Mouse (Mus musculus) CH12.LX (cell line): Measurements from ENCODE around the gene Tmem170b. TPM values are rescaled to one million over a fixed set of nuclear protein-coding genes. Genes with fewer than 3 reads are reported as not detected.

ENCODE experiments used
- DNase-seq: peaks from one replicate; pipeline ENCODE4 v3.0.0-alpha.2; 2013; ENCODE audit errors: extremely low read depth
- H3K27ac ChIP-seq: 2 replicates; pipeline ENCODE4 v1.5.1; 2012; ENCODE audit warnings: low read depth, mild to moderate bottlenecking, control low read depth, moderate library complexity; ENCODE audit not compliant: insufficient read depth
- H3K27me3 ChIP-seq: replicated peaks from 2 replicates; pipeline ENCODE3; 2012; ENCODE audit warnings: inconsistent platforms
- H3K36me3 ChIP-seq, 2 experiments: replicated peaks in 1 of 2; 2 replicates each; pipeline versions ENCODE3 to v1.6.1; 2012; ENCODE audit warnings: inconsistent platforms in 1 of 2, low read length in 1 of 2, mild to moderate bottlenecking in 1 of 2, mixed read lengths in 1 of 2, moderate library complexity in 1 of 2; ENCODE audit not compliant: control insufficient read depth in 1 of 2, insufficient read depth in 1 of 2
- H3K4me1 ChIP-seq, 2 experiments: 2 replicates each; pipeline ENCODE4 v1.6.1; 2012; ENCODE audit warnings: inconsistent platforms in 1 of 2, moderate library complexity in 1 of 2; ENCODE audit not compliant: insufficient read depth in 2 of 2, control insufficient read depth in 1 of 2
- H3K4me2 ChIP-seq: 2 replicates; pipeline ENCODE4 v1.6.1; 2012; ENCODE audit warnings: low read depth, mild to moderate bottlenecking, control low read depth; ENCODE audit not compliant: poor library complexity, insufficient read depth, severe bottlenecking
- H3K4me3 ChIP-seq, 3 experiments: fragments of 150-350 bp in 1 of 3; sonication (generic) in 1 of 3; replicated peaks in 1 of 3; 2 replicates each; pipeline versions ENCODE3 to v1.5.1; 2011 to 2012; ENCODE audit warnings: low read depth in 2 of 3, low read length in 2 of 3, mild to moderate bottlenecking in 2 of 3, moderate library complexity in 2 of 3, control low read depth in 1 of 3, improper control_type of control experiment in 1 of 3, inconsistent platforms in 1 of 3, mixed read lengths in 1 of 3; ENCODE audit not compliant: poor library complexity in 1 of 3
- H3K79me2 ChIP-seq: replicated peaks from 2 replicates; pipeline ENCODE4 v1.6.1; 2012; ENCODE audit warnings: mild to moderate bottlenecking, moderate library complexity; ENCODE audit not compliant: control insufficient read depth, poor library complexity, insufficient read depth, severe bottlenecking; ENCODE audit errors: extremely low read depth
- H3K9ac ChIP-seq: 2 replicates; pipeline ENCODE4 v1.6.1; 2012; ENCODE audit warnings: low read depth, mild to moderate bottlenecking, control low read depth, moderate library complexity; ENCODE audit not compliant: insufficient read depth
- H3K9me3 ChIP-seq: replicated peaks from 2 replicates; pipeline ENCODE3; 2012; ENCODE audit warnings: low read length, inconsistent platforms, mixed read lengths
- BHLHE40 ChIP-seq: IDR thresholded peaks from 2 replicates; pipeline ENCODE4 v1.6.1; 2011; ENCODE audit warnings: mild to moderate bottlenecking, low read depth, low read length, improper control_type of control experiment
- CHD1 ChIP-seq: IDR thresholded peaks from 2 replicates; pipeline ENCODE4 v1.6.1; 2012; ENCODE audit warnings: low read depth, low read length, improper control_type of control experiment, inconsistent platforms
- CHD2 ChIP-seq: IDR thresholded peaks from 2 replicates; pipeline ENCODE4 v1.6.1; 2011; ENCODE audit warnings: low read length, improper control_type of control experiment
- CTCF ChIP-seq, 2 experiments: IDR thresholded peaks in 1 of 2; conservative IDR thresholded peaks in 1 of 2; 2 replicates each; pipeline ENCODE4 v1.5.1; 2011 to 2012; ENCODE audit warnings: low read depth in 2 of 2, low read length in 2 of 2, improper control_type of control experiment in 1 of 2, inconsistent platforms in 1 of 2, mild to moderate bottlenecking in 1 of 2, moderate library complexity in 1 of 2
- E2F4 ChIP-seq: IDR thresholded peaks from 2 replicates; pipeline ENCODE4 v1.6.1; 2011; ENCODE audit warnings: low read depth, low read length, improper control_type of control experiment; ENCODE audit not compliant: insufficient replicate concordance
- ELF1 ChIP-seq: IDR thresholded peaks from 2 replicates; pipeline ENCODE4 v1.6.1; 2014; ENCODE audit warnings: low read depth, mild to moderate bottlenecking, inconsistent platforms, low read length, improper control_type of control experiment
- EP300 ChIP-seq: IDR thresholded peaks from 2 replicates; pipeline ENCODE4 v1.6.1; 2011; ENCODE audit warnings: low read length, improper control_type of control experiment
- ETS1 ChIP-seq: conservative IDR thresholded peaks from 2 replicates; pipeline ENCODE4 v1.6.1; 2012; ENCODE audit warnings: low read depth, mild to moderate bottlenecking, inconsistent platforms, low read length, improper control_type of control experiment, moderate library complexity
- GABPA ChIP-seq: IDR thresholded peaks from 2 replicates; pipeline ENCODE4 v1.6.1; 2012; ENCODE audit warnings: low read depth, low read length, improper control_type of control experiment, inconsistent platforms; ENCODE audit not compliant: insufficient replicate concordance
- HCFC1 ChIP-seq: IDR thresholded peaks from 2 replicates; pipeline ENCODE4 v1.6.1; 2012; ENCODE audit warnings: low read depth, mild to moderate bottlenecking, inconsistent platforms, low read length, improper control_type of control experiment
- IRF4 ChIP-seq: IDR thresholded peaks from 2 replicates; pipeline ENCODE4 v1.6.1; 2014; ENCODE audit warnings: low read depth, mild to moderate bottlenecking, inconsistent platforms, low read length, improper control_type of control experiment
- MAFK ChIP-seq: IDR thresholded peaks from 2 replicates; pipeline ENCODE4 v1.6.1; 2011; ENCODE audit warnings: low read length, improper control_type of control experiment; ENCODE audit not compliant: insufficient replicate concordance
- MAX ChIP-seq: IDR thresholded peaks from 2 replicates; pipeline ENCODE4 v1.6.1; 2011; ENCODE audit warnings: low read length, improper control_type of control experiment
- MAZ ChIP-seq: IDR thresholded peaks from 2 replicates; pipeline ENCODE4 v1.6.1; 2012; ENCODE audit warnings: low read depth, mild to moderate bottlenecking, inconsistent platforms, low read length, improper control_type of control experiment, moderate library complexity
- MXI1 ChIP-seq: IDR thresholded peaks from 2 replicates; pipeline ENCODE4 v1.6.1; 2011; ENCODE audit warnings: mild to moderate bottlenecking, low read depth, low read length, improper control_type of control experiment
- MYC ChIP-seq: IDR thresholded peaks from 2 replicates; pipeline ENCODE4 v1.6.1; 2011; ENCODE audit warnings: low read depth, mild to moderate bottlenecking, improper control_type of control experiment, low read length
- NELFE ChIP-seq: IDR thresholded peaks from 2 replicates; pipeline ENCODE4 v1.6.1; 2011; ENCODE audit warnings: low read depth, low read length, improper control_type of control experiment
- NRF1 ChIP-seq: IDR thresholded peaks from 2 replicates; pipeline ENCODE4 v1.6.1; 2014; ENCODE audit warnings: low read depth, mild to moderate bottlenecking, inconsistent platforms, low read length, improper control_type of control experiment, moderate library complexity
- POLR2A ChIP-seq: IDR thresholded peaks from 2 replicates; pipeline ENCODE4 v1.6.1; 2011; ENCODE audit warnings: low read depth, mild to moderate bottlenecking, improper control_type of control experiment, low read length
- RAD21 ChIP-seq: IDR thresholded peaks from 2 replicates; pipeline ENCODE4 v1.6.1; 2011; ENCODE audit warnings: low read depth, mild to moderate bottlenecking, low read length, improper control_type of control experiment, moderate library complexity
- RCOR1 ChIP-seq: conservative IDR thresholded peaks from 2 replicates; pipeline ENCODE4 v1.6.1; 2012; ENCODE audit warnings: low read depth, mild to moderate bottlenecking, inconsistent platforms, low read length, improper control_type of control experiment
- SIN3A ChIP-seq: IDR thresholded peaks from 2 replicates; pipeline ENCODE4 v1.6.1; 2012; ENCODE audit warnings: low read length, improper control_type of control experiment, inconsistent platforms
- SMC3 ChIP-seq: IDR thresholded peaks from 2 replicates; pipeline ENCODE4 v1.6.1; 2011; ENCODE audit warnings: low read depth, low read length, improper control_type of control experiment
- TBP ChIP-seq: conservative IDR thresholded peaks from 2 replicates; pipeline ENCODE4 v1.6.1; 2011; ENCODE audit warnings: low read depth, low read length, improper control_type of control experiment
- TCF12 ChIP-seq: IDR thresholded peaks from 2 replicates; pipeline ENCODE4 v1.6.1; 2014; ENCODE audit warnings: low read depth, mild to moderate bottlenecking, inconsistent platforms, low read length, improper control_type of control experiment
- UBTF ChIP-seq: IDR thresholded peaks from 2 replicates; pipeline ENCODE4 v1.6.1; 2012; ENCODE audit warnings: low read depth, mild to moderate bottlenecking, inconsistent platforms, low read length, improper control_type of control experiment, moderate library complexity
- USF1 ChIP-seq: IDR thresholded peaks from 2 replicates; pipeline ENCODE4 v1.6.1; 2014; ENCODE audit warnings: low read depth, mild to moderate bottlenecking, inconsistent platforms, low read length, improper control_type of control experiment
- USF2 ChIP-seq: conservative IDR thresholded peaks from 2 replicates; pipeline ENCODE4 v1.6.1; 2011; ENCODE audit warnings: low read depth, low read length, improper control_type of control experiment
- ZC3H11A ChIP-seq: IDR thresholded peaks from 2 replicates; pipeline ENCODE4 v1.6.1; 2012; ENCODE audit warnings: low read depth, mild to moderate bottlenecking, inconsistent platforms, low read length, improper control_type of control experiment
- ZKSCAN1 ChIP-seq: IDR thresholded peaks from 2 replicates; pipeline ENCODE4 v1.6.1; 2012; ENCODE audit warnings: low read depth, inconsistent platforms, low read length, improper control_type of control experiment, borderline replicate concordance
- ZMIZ1 ChIP-seq: IDR thresholded peaks from 2 replicates; pipeline ENCODE4 v1.6.1; 2012; ENCODE audit warnings: low read depth, mild to moderate bottlenecking, inconsistent platforms, low read length, improper control_type of control experiment
- ZNF384 ChIP-seq: IDR thresholded peaks from 2 replicates; pipeline ENCODE4 v1.6.1; 2012; ENCODE audit warnings: low read depth, low read length, improper control_type of control experiment, inconsistent platforms
- dilution Hi-C: fragments of 300-500 bp; cut with MboI; formaldehyde crosslinking; loops from 2 replicates; pipeline ENCODE4 v1.14.3; 2020; ENCODE audit warnings: low sequenced_read_pairs; ENCODE audit not compliant: extremely low pct_unique_long_range_greater_than_20kb, extremely low pct_ligation_motif_present
- in situ Hi-C: fragments of 300-500 bp; cut with MboI; formaldehyde crosslinking; loops from 3 replicates; pipeline ENCODE4 v1.14.3; 2019; ENCODE audit warnings: low sequenced_read_pairs, low pct_ligation_motif_present, low pct_unique_long_range_greater_than_20kb, mixed read lengths
- polyA plus RNA-seq: library from polyadenylated mRNA; unstranded; fragments of >175 nt; gene quantifications from 2 replicates; pipeline ENCODE4 v1.2.1, GENCODE M21; 2012; ENCODE audit warnings: low read depth; ENCODE audit not compliant: insufficient read length
- total RNA-seq, 2 experiments: library from RNA; depleted of rRNA; stranded (reverse); fragments of 300-350 nt in 1 of 2; fragments of >200 nt in 1 of 2; gene quantifications; 2 replicates each; pipeline ENCODE4 v1.2.3; 2012 to 2014

The Tmem170b gene
- total and polyA plus RNA-seq, 3 experiments, result 5.0 to 5.9 (median 5.5) TPM

- Histone ChIP-seq H3K27me3 (no peaks in the 10 kb centered on the region), H3K9me3 (no peaks in the 10 kb centered on the region), H3K4me2 (peak overlapping the region; percentile 50; the same call in 1 of the 2 replicates), H3K27ac (no peak overlapping the region), H3K79me2 (no peaks in the 10 kb centered on the region), H3K4me3 (no peak overlapping the region), H3K9ac (peak overlapping the region; percentile 15; the same call in 1 of the 2 replicates), H3K4me1 (peaks cover 22 to 80% of the 10 kb centered on the region in 2 experiments), H3K36me3 (no peaks in the 10 kb centered on the region)
- in situ Hi-C loops (loop anchor here (25.0 kb wide), 1 partner anchor 588 kb away; the partner anchor contains the start of genes Pak1ip1 and Tmem14c), dilution Hi-C loops (no loop called here)
- TF ChIP-seq CHD1, result peak; percentile 69; the same call in 1 of the 2 replicates
- 0 out of 2 replicates have a peak, but pooled peaks have one; percentile 11 for TF ChIP-seq TBP
- no peak for TF ChIP-seq MAX
- no peak for TF ChIP-seq SMC3
- TF ChIP-seq ZNF384, result no peak
- no peak for TF ChIP-seq MAZ
- peak; percentile 28; the same call in 1 of the 2 replicates for TF ChIP-seq ELF1
- no peak for TF ChIP-seq EP300
- DNase-seq, result no peak
These were observed 5.7 kb upstream of the Tmem170b start for GRCm38 (mm10) chr13:41599977-41600376.

- H3K9me3 ChIP-seq, result no peaks in the 10 kb centered on the region
- H3K79me2 ChIP-seq, result no peaks in the 10 kb centered on the region
- H3K9ac ChIP-seq, result peak overlapping the region; percentile 5; the same call in 1 of the 2 replicates
- peaks cover 22 to 81% of the 10 kb centered on the region in 2 experiments for H3K4me1 ChIP-seq
- peak; percentile 53 for DNase-seq
- no peaks in the 10 kb centered on the region for H3K36me3 ChIP-seq
- peak overlapping the region; percentile 74 for H3K27ac ChIP-seq
- dilution Hi-C loops (no loop called here), in situ Hi-C loops (no loop called here)
- no peak overlapping the region for H3K4me3 ChIP-seq
- H3K4me2 ChIP-seq, result peak overlapping the region; percentile 25
- no peaks in the 10 kb centered on the region for H3K27me3 ChIP-seq
- TF ChIP-seq ZC3H11A (no peak), ZMIZ1 (no peak), MAFK (no peak), MAZ (no peak), TCF12 (no peak), POLR2A (peak; percentile 29; the same call in 1 of the 2 replicates), USF1 (no peak), RCOR1 (no peak), BHLHE40 (no peak), SIN3A (no peak), GABPA (no peak), ELF1 (no peak), IRF4 (peak; percentile 95), MYC (peak; percentile 41; the same call in 1 of the 2 replicates), USF2 (no peak), CHD2 (no peak; the same call in 1 of the 2 replicates), HCFC1 (no peak), ETS1 (no peak), NELFE (no peak), EP300 (peak; percentile 83), MXI1 (no peak), UBTF (no peak), ZNF384 (peak; percentile 85), TBP (peak; percentile 63; the same call in 1 of the 2 replicates), MAX (no peak), RAD21 (no peak), NRF1 (no peak), CHD1 (no peak), E2F4 (no peak), CTCF (conservative IDR thresholded peaks at IDR 0.05 in 1 of 2, IDR thresholded peaks at IDR 0.05 in 1 of 2; ENCODE audit: low read depth in 2 of 2, low read length in 2 of 2) (no peak), ZKSCAN1 (no peak)
These were observed 4.7 kb upstream of the Tmem170b start for GRCm38 (mm10) chr13:41601056-41601455.
